26 mouse cellular contexts compared by ENCODE assay signal in the genomic region with DNA sequence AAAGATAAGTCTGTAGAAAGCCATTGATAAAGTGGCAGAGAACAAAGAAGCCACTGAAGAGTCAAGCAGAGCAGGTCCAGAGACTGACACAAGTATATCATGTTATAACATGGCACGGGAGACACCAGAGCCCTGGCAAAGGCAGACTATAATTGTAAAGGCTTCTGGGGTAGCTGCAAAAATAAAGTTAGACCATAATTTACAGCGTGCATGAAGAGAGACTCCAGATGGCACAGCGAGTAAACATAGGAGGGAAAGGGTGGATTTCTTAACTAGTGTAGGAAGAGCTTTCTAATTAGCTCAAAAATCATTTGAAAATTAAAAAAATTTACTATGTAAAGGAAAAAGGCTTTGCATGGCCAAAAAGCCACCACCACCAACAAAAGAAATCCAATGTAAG.
"Had no signal": no experiment of that assay in that cellular context is flagged by ENCODE, and none has a peak within 500 bp of the region (broad histone marks: within the 10 kb centered on the region; RNA-seq: fewer than 3 reads in every experiment).

No protein-coding gene starts in this region.

- DNase-seq: gastrocnemius, postnatal 10 days; gastrocnemius, postnatal 25 days; heart, adult 18-20 months; heart, postnatal 10 days; heart, postnatal 4 days; kidney, adult 18-20 months; kidney, adult 8-10 months; kidney, postnatal 14 days; kidney, postnatal 36 days; layer of hippocampus, postnatal 36 days; left cerebral cortex, postnatal 4 days had no signal

- H3K4me1 ChIP-seq: heart, embryonic 10.5 days; heart, embryonic 12.5 days; hindbrain, embryonic 10.5 days; hindbrain, embryonic 12.5 days; intestine, embryonic 15.5 days; kidney, embryonic 15.5 days; limb, embryonic 13.5 days; limb, embryonic 15.5 days had no signal

- H3K4me3 ChIP-seq: heart, embryonic 10.5 days; heart, embryonic 12.5 days; hindbrain, embryonic 10.5 days; hindbrain, embryonic 12.5 days; intestine, embryonic 15.5 days; kidney, embryonic 15.5 days; limb, embryonic 13.5 days; limb, embryonic 15.5 days; liver, embryonic 12.5 days had no signal

- H3K9me3 ChIP-seq: heart, embryonic 10.5 days; heart, embryonic 12.5 days; hindbrain, embryonic 10.5 days; hindbrain, embryonic 12.5 days; intestine, embryonic 15.5 days; kidney, embryonic 15.5 days; limb, embryonic 13.5 days; limb, embryonic 15.5 days; liver, embryonic 12.5 days had no signal

- H3K27me3 ChIP-seq: heart, embryonic 12.5 days; hindbrain, embryonic 12.5 days; intestine, embryonic 15.5 days; kidney, embryonic 15.5 days; limb, embryonic 13.5 days; limb, embryonic 15.5 days; liver, embryonic 12.5 days had no signal

- H3K4me2 ChIP-seq: heart, embryonic 12.5 days; hindbrain, embryonic 12.5 days; hindbrain, embryonic 14.5 days; intestine, embryonic 15.5 days; kidney, embryonic 15.5 days; limb, embryonic 13.5 days; limb, embryonic 15.5 days; liver, embryonic 12.5 days had no signal

- ATAC-seq: hindbrain, embryonic 16.5 days; inflammation-experienced regulatory T-cells, adult 6 months; intestine, embryonic 15.5 days; intestine, postnatal 0 days; liver, embryonic 12.5 days had no signal

- H3K9ac ChIP-seq: heart, embryonic 12.5 days; hindbrain, embryonic 12.5 days; hindbrain, embryonic 14.5 days; intestine, embryonic 15.5 days; kidney, embryonic 15.5 days; limb, embryonic 13.5 days; limb, embryonic 15.5 days; liver, embryonic 12.5 days; liver, embryonic 14.5 days had no signal

- H3K27ac ChIP-seq: heart, embryonic 10.5 days; hindbrain, embryonic 10.5 days; hindbrain, embryonic 12.5 days; hindbrain, embryonic 14.5 days; intestine, embryonic 15.5 days; kidney, embryonic 15.5 days; kidney, postnatal 0 days; limb, embryonic 13.5 days; limb, embryonic 15.5 days; liver, embryonic 12.5 days; liver, embryonic 14.5 days had no signal
